In the genomic region with DNA sequence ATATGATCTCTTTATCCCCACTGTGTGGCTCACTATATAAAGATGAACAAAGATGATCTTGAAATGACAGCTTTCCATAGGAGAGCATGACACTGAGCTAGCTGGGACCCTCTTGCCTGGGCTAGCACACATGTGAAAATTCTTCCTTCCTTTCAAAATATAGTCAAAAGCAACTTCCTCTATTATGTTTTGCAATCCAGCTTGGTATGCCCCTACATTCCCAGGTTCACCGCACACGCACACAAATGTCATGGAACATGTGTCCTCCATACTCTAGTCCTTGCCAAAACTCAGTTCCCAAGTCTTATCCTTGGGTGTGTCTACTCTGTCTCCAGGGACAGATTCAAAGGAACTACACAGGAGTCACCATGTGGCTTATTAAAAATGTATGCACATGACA, we compare ENCODE assay signal across 27 mouse cellular contexts. TPM values are rescaled to one million over a fixed set of nuclear protein-coding genes. Genes with fewer than 3 reads are reported as not detected.
DNase-seq lines count a peak whose midpoint lies in the region; ATAC-seq lines count a peak whose summit lies in the region.
"Had no signal": no experiment of that assay in that cellular context is flagged by ENCODE, and none has a peak within 500 bp of the region (broad histone marks: within the 10 kb centered on the region; RNA-seq: fewer than 3 reads in every experiment).

No protein-coding gene starts in this region.

- no peak overlapping the region for H3K4me2 ChIP-seq in forebrain, embryonic 11.5 days (ENCODE audit: low read depth, low read length, severe bottlenecking)
- no peak overlapping the region for H3K4me2 ChIP-seq in forebrain, embryonic 16.5 days (ENCODE audit: low read length)
- H3K4me2 ChIP-seq: embryonic facial prominence, embryonic 13.5 days; embryonic facial prominence, embryonic 15.5 days; forebrain, embryonic 13.5 days; forebrain, embryonic 15.5 days had no signal

- WGBS in forebrain, embryonic 11.5 days: 94% methylated on average over 2 of the region's 2 CpGs
- 97% methylated on average over 2 of the region's 2 CpGs for WGBS in forebrain, embryonic 16.5 days

- intact Hi-C loops in left cerebral cortex, postnatal 4 days (cut with DNase I): no loop called here

- DNase-seq in forebrain, embryonic 11.5 days (ENCODE audit: low spot score): peak; percentile 4
- DNase-seq in left cerebral cortex, postnatal 4 days: no peak
- DNase-seq in spleen, postnatal 14 days (ENCODE audit: low spot score in 2 of 2): no peak
- DNase-seq: adrenal gland, adult 8-10 months; adrenal gland, postnatal 14 days; adrenal gland, postnatal 36 days; B cell, adult 2 months; cerebellum, adult 11-12 months; cerebellum, adult 2 months; cerebellum, adult 9-10 months; cerebellum, postnatal 10 days; cerebellum, postnatal 25 days; embryo, embryonic 11 days had no signal

- no peaks in the 10 kb centered on the region for H3K27me3 ChIP-seq in forebrain, embryonic 11.5 days (ENCODE audit: control insufficient read depth, insufficient read depth, low read length)
- no peaks in the 10 kb centered on the region for H3K27me3 ChIP-seq in forebrain, embryonic 16.5 days (replicated peaks; ENCODE audit: control insufficient read depth, insufficient read depth, low read length)
- H3K27me3 ChIP-seq: CH12.LX; embryonic facial prominence, embryonic 13.5 days; embryonic facial prominence, embryonic 15.5 days; forebrain, embryonic 13.5 days; forebrain, embryonic 15.5 days; Patski had no signal

- no peaks in the 10 kb centered on the region for H3K9me3 ChIP-seq in forebrain, embryonic 11.5 days (ENCODE audit: control insufficient read depth, low read length)
- H3K9me3 ChIP-seq in forebrain, embryonic 16.5 days (ENCODE audit: control insufficient read depth, low read length): no peaks in the 10 kb centered on the region
- H3K9me3 ChIP-seq: embryonic facial prominence, embryonic 13.5 days; embryonic facial prominence, embryonic 15.5 days; forebrain, embryonic 10.5 days; forebrain, embryonic 13.5 days; forebrain, embryonic 15.5 days had no signal

- H3K27ac ChIP-seq in forebrain, embryonic 11.5 days (ENCODE audit: low read depth, low read length): no peak overlapping the region
- no peak overlapping the region for H3K27ac ChIP-seq in forebrain, embryonic 16.5 days (ENCODE audit: low read length)
- H3K27ac ChIP-seq: embryonic facial prominence, embryonic 13.5 days; embryonic facial prominence, embryonic 15.5 days; forebrain, embryonic 10.5 days; forebrain, embryonic 13.5 days; forebrain, embryonic 15.5 days had no signal

- ATAC-seq in forebrain, embryonic 11.5 days (replicated peaks; ENCODE audit: low FRiP score): no peak
- ATAC-seq in forebrain, embryonic 16.5 days: no peak
- ATAC-seq in granulocyte monocyte progenitor cell, adult 5-6 weeks (replicated peaks; ENCODE audit: poor library complexity, severe bottlenecking): peak; percentile 81
- ATAC-seq in megakaryocyte progenitor cell, adult 5-6 weeks (replicated peaks; ENCODE audit: poor library complexity): peak; percentile 81
- ATAC-seq: activated CD4-positive, CD25-positive, alpha-beta regulatory T cell, adult 4 months; CD4-positive, CD25-positive, alpha-beta regulatory T cell, adult 4 months; forebrain, embryonic 13.5 days; forebrain, embryonic 15.5 days; Patski had no signal

- H3K4me3 ChIP-seq in forebrain, embryonic 11.5 days (ENCODE audit: low read depth, low read length): no peak overlapping the region
- H3K4me3 ChIP-seq in forebrain, embryonic 16.5 days (replicated peaks; ENCODE audit: low read length): no peak overlapping the region
- H3K4me3 ChIP-seq: embryonic facial prominence, embryonic 13.5 days; embryonic facial prominence, embryonic 15.5 days; erythroblast, embryonic 14.5 days; forebrain, embryonic 10.5 days; forebrain, embryonic 13.5 days; forebrain, embryonic 15.5 days had no signal

- no peaks in the 10 kb centered on the region for H3K36me3 ChIP-seq in forebrain, embryonic 11.5 days (ENCODE audit: control insufficient read depth, insufficient read depth, low read length)
- no peaks in the 10 kb centered on the region for H3K36me3 ChIP-seq in forebrain, embryonic 16.5 days (ENCODE audit: control insufficient read depth, insufficient read depth)
- H3K36me3 ChIP-seq: embryonic facial prominence, embryonic 13.5 days; embryonic facial prominence, embryonic 15.5 days; forebrain, embryonic 10.5 days; forebrain, embryonic 15.5 days; G1E had no signal

- H3K9ac ChIP-seq in forebrain, embryonic 11.5 days (ENCODE audit: low read length): no peak overlapping the region
- H3K9ac ChIP-seq in forebrain, embryonic 16.5 days (replicated peaks; ENCODE audit: low read depth, low read length): no peak overlapping the region
- H3K9ac ChIP-seq: embryonic facial prominence, embryonic 13.5 days; embryonic facial prominence, embryonic 15.5 days; forebrain, embryonic 13.5 days; forebrain, embryonic 15.5 days had no signal

- H3K4me1 ChIP-seq in forebrain, embryonic 11.5 days (replicated peaks; ENCODE audit: control insufficient read depth, insufficient read depth, low read length): no peaks in the 10 kb centered on the region
- H3K4me1 ChIP-seq in forebrain, embryonic 16.5 days (replicated peaks; ENCODE audit: control insufficient read depth, insufficient read depth, low read length): no peaks in the 10 kb centered on the region
- H3K4me1 ChIP-seq: embryonic facial prominence, embryonic 13.5 days; embryonic facial prominence, embryonic 15.5 days; forebrain, embryonic 10.5 days; forebrain, embryonic 13.5 days; forebrain, embryonic 15.5 days had no signal

RNA-seq across cellular contexts. Expression of a gene that starts 6.8 kb away (rescaled TPM):
- 0.11 and 0.25 TPM in 2 replicates for polyA plus RNA-seq in forebrain, embryonic 11.5 days (2014; fragmentation: Nextera tagmentation; extraction: Ambion mirVana)
- polyA plus RNA-seq in forebrain, embryonic 16.5 days (2015; fragmentation: Nextera tagmentation; extraction: Ambion mirVana): 0.36 and 0.56 TPM in 2 replicates
- not detected in 2 replicates for total RNA-seq in granulocyte monocyte progenitor cell, adult 5-6 weeks (2014; fragmentation: Nextera tagmentation)
- 0.78 TPM in 1 of 2 replicates, not detected in the other for total RNA-seq in granulocyte monocyte progenitor cell, adult 5-6 weeks (2017)
- 0.96 and 1.3 TPM in 2 replicates for total RNA-seq in megakaryocyte progenitor cell, adult 5-6 weeks (2015)
- 0.87 and 1.0 TPM in 2 replicates for total RNA-seq in megakaryocyte progenitor cell, adult 5-6 weeks (2017)
- total RNA-seq in left cerebral cortex, postnatal 4 days (2021): under 1 TPM; 0.14 to 0.26 TPM
- polyA plus RNA-seq: G1E had no signal

RNA-seq across cellular contexts. Expression of a gene that starts 19.5 kb away (rescaled TPM):
- 7.4 TPM in 2 replicates for polyA plus RNA-seq in forebrain, embryonic 11.5 days (2014; fragmentation: Nextera tagmentation; extraction: Ambion mirVana)
- 12.4 and 16.6 TPM in 2 replicates for polyA plus RNA-seq in forebrain, embryonic 16.5 days (2015; fragmentation: Nextera tagmentation; extraction: Ambion mirVana)
- 12.7 and 31.5 TPM in 2 replicates for total RNA-seq in granulocyte monocyte progenitor cell, adult 5-6 weeks (2014; fragmentation: Nextera tagmentation)
- 8.9 and 12.2 TPM in 2 replicates for total RNA-seq in granulocyte monocyte progenitor cell, adult 5-6 weeks (2017)
- total RNA-seq in megakaryocyte progenitor cell, adult 5-6 weeks (2015): 23.2 and 25.2 TPM in 2 replicates
- 11.7 and 16.1 TPM in 2 replicates for total RNA-seq in megakaryocyte progenitor cell, adult 5-6 weeks (2017)
- 10 to 100 TPM; 16.8 to 18.1 TPM for total RNA-seq in left cerebral cortex, postnatal 4 days (2021)
- polyA plus RNA-seq: G1E had no signal

RNA-seq across cellular contexts. Expression of a gene that starts 34.4 kb away (rescaled TPM):
- 36.8 and 39.3 TPM in 2 replicates for polyA plus RNA-seq in forebrain, embryonic 11.5 days (2014; fragmentation: Nextera tagmentation; extraction: Ambion mirVana)
- polyA plus RNA-seq in forebrain, embryonic 16.5 days (2015; fragmentation: Nextera tagmentation; extraction: Ambion mirVana): 38.2 and 38.9 TPM in 2 replicates
- total RNA-seq in granulocyte monocyte progenitor cell, adult 5-6 weeks (2014; fragmentation: Nextera tagmentation): 26.1 and 33.5 TPM in 2 replicates
- 13.5 and 13.6 TPM in 2 replicates for total RNA-seq in granulocyte monocyte progenitor cell, adult 5-6 weeks (2017)
- total RNA-seq in megakaryocyte progenitor cell, adult 5-6 weeks (2015): 17.4 and 19.1 TPM in 2 replicates
- total RNA-seq in megakaryocyte progenitor cell, adult 5-6 weeks (2017): 15.1 and 16.8 TPM in 2 replicates
- 10 to 100 TPM; 41.8 to 45.4 TPM for total RNA-seq in left cerebral cortex, postnatal 4 days (2021)
- polyA plus RNA-seq: erythroblast, embryonic 14.5 days; G1E had no signal

Comparison
In these comparisons a context has a peak if more than half of its experiments do, and no peak if none do; other contexts are left out.
1. ATAC-seq: peak in granulocyte monocyte progenitor cell, adult 5-6 weeks (single experiment) and megakaryocyte progenitor cell, adult 5-6 weeks (single experiment); none in forebrain, embryonic 11.5 days (single experiment) and forebrain, embryonic 16.5 days (single experiment).